Mouse (Mus musculus) midbrain, embryonic 15.5 days (tissue): ENCODE data around the gene Pdap1. TPM values are rescaled to one million over a fixed set of nuclear protein-coding genes. Genes with fewer than 3 reads are reported as not detected.

Experiments used
- ATAC-seq: fragments of 200-750 bp; cut with Nextera tagmentation; replicated peaks from 2 replicates; pipeline ENCODE4 v1.8.0; 2017; ENCODE audit warnings: moderate TSS enrichment
- H3K27ac ChIP-seq: fragments of 300-500 bp; sonication (generic); 2 replicates; pipeline ENCODE4 v1.5.1; 2015; ENCODE audit warnings: mild to moderate bottlenecking, inconsistent platforms
- H3K27me3 ChIP-seq: fragments of 300-500 bp; sonication (generic); replicated peaks from 2 replicates; pipeline ENCODE4 v1.6.1; 2015; ENCODE audit warnings: inconsistent platforms
- H3K36me3 ChIP-seq: fragments of 300-500 bp; sonication (generic); replicated peaks from 2 replicates; pipeline ENCODE4 v1.6.1; 2015; ENCODE audit warnings: inconsistent platforms
- H3K4me1 ChIP-seq: fragments of 300-500 bp; sonication (generic); 2 replicates; pipeline ENCODE4 v1.6.1; 2015; ENCODE audit warnings: inconsistent platforms
- H3K4me2 ChIP-seq: fragments of 300-500 bp; sonication (generic); 2 replicates; pipeline ENCODE4 v1.6.1; 2015; ENCODE audit warnings: inconsistent platforms, mild to moderate bottlenecking, moderate library complexity
- H3K4me3 ChIP-seq: fragments of 300-500 bp; sonication (generic); 2 replicates; pipeline ENCODE4 v1.5.1; 2015; ENCODE audit warnings: mild to moderate bottlenecking, inconsistent platforms
- H3K9ac ChIP-seq: fragments of 300-500 bp; sonication (generic); 2 replicates; pipeline ENCODE4 v1.6.1; 2015; ENCODE audit warnings: mild to moderate bottlenecking, inconsistent platforms
- H3K9me3 ChIP-seq: fragments of 300-500 bp; sonication (generic); 2 replicates; pipeline ENCODE4 v1.6.1; 2016; ENCODE audit warnings: inconsistent platforms
- WGBS: fragments of 180-500 bp; shearing (Covaris S2); methylation state at CpG from one replicate; pipeline ENCODE4 v1.1.7; 2015; ENCODE audit warnings: mixed read lengths; 5-methylcytosine and 5-hydroxymethylcytosine counted together
- polyA plus RNA-seq: library from polyadenylated mRNA; unstranded; fragments of >200 nt; fragmentation: Nextera tagmentation; extraction: Ambion mirVana; gene quantifications from 2 replicates; pipeline ENCODE4 v1.2.1, GENCODE M21; 2015

The Pdap1 gene
- polyA plus RNA-seq: 102 and 117 TPM in 2 replicates

- peak; percentile 94 for ATAC-seq
These were observed at the start of gene Pdap1, which contains the start of gene Bud31 for GRCm38 (mm10) chr5:145139571-145140519. Pdap1 (minus strand) TSS chr5:145140238. Bud31 (plus strand) TSS chr5:145140362.

GRCm38 (mm10) chr5:145189416-145189815 is 49.4 kb upstream of the Pdap1 start:
- Histone ChIP-seq H3K9ac (no peak overlapping the region), H3K27ac (no peak overlapping the region), H3K27me3 (no peaks in the 10 kb centered on the region), H3K4me1 (peaks cover 24% of the 10 kb centered on the region), H3K36me3 (peaks cover 23% of the 10 kb centered on the region), H3K9me3 (no peaks in the 10 kb centered on the region), H3K4me3 (no peak overlapping the region), H3K4me2 (peak overlapping the region; percentile 69; the same call in 1 of the 2 replicates)
- whole genome bisulfite sequencing: 95% methylated on average over 6 of the region's 6 CpGs
- ATAC-seq: no peak

More at GRCm38 (mm10) chr5:145139571-145140519, at the start of gene Pdap1, which contains the start of gene Bud31:
- peaks cover 27% of the 10 kb centered on the region for H3K4me1 ChIP-seq
- no peaks in the 10 kb centered on the region for H3K27me3 ChIP-seq
- peaks cover 27% of the 10 kb centered on the region for H3K36me3 ChIP-seq
- no peaks in the 10 kb centered on the region for H3K9me3 ChIP-seq
- peak within 1 kb of the TSS; percentile 84 for H3K4me2 ChIP-seq
- peak within 1 kb of the TSS; percentile 88 for H3K9ac ChIP-seq
- WGBS: under 1% methylated on average over 82 of the region's 84 CpGs
- peak within 1 kb of the TSS; percentile 96 for H3K27ac ChIP-seq
- peak within 1 kb of the TSS; percentile 87 for H3K4me3 ChIP-seq

GRCm38 (mm10) chr5:145185244-145185643 is 45.2 kb upstream of the Pdap1 start:
- no peaks in the 10 kb centered on the region for H3K27me3 ChIP-seq
- H3K27ac ChIP-seq: no peak overlapping the region
- H3K4me3 ChIP-seq: no peak overlapping the region
- peaks cover 59% of the 10 kb centered on the region for H3K36me3 ChIP-seq
- no peaks in the 10 kb centered on the region for H3K9me3 ChIP-seq
- 92% methylated on average over 2 of the region's 2 CpGs for whole genome bisulfite sequencing
- peaks cover 12% of the 10 kb centered on the region for H3K4me1 ChIP-seq
- ATAC-seq: no peak
- no peak overlapping the region for H3K9ac ChIP-seq
- no peak overlapping the region for H3K4me2 ChIP-seq

GRCm38 (mm10) chr5:145178461-145178980 is 38.5 kb upstream of the Pdap1 start:
- WGBS: 87% methylated on average over 18 of the region's 18 CpGs
- Histone ChIP-seq H3K9ac (no peak overlapping the region), H3K4me3 (no peak overlapping the region), H3K27me3 (no peaks in the 10 kb centered on the region), H3K4me1 (no peaks in the 10 kb centered on the region), H3K4me2 (no peak overlapping the region), H3K9me3 (no peaks in the 10 kb centered on the region), H3K27ac (no peak overlapping the region), H3K36me3 (peaks cover 75% of the 10 kb centered on the region)
- ATAC-seq: no peak

- peak overlapping the region; percentile 80 for H3K4me2 ChIP-seq
- H3K9ac ChIP-seq: peak overlapping the region; percentile 62
- peak; percentile 80 for ATAC-seq
- peak overlapping the region; percentile 76 for H3K27ac ChIP-seq
- no peaks in the 10 kb centered on the region for H3K27me3 ChIP-seq
- under 1% methylated on average over 28 of the region's 28 CpGs for WGBS
- no peaks in the 10 kb centered on the region for H3K9me3 ChIP-seq
- peaks cover 8% of the 10 kb centered on the region for H3K36me3 ChIP-seq
- peaks cover 32% of the 10 kb centered on the region for H3K4me1 ChIP-seq
- peak overlapping the region; percentile 66 for H3K4me3 ChIP-seq
These were observed 27.2 kb upstream of the Pdap1 start for GRCm38 (mm10) chr5:145167306-145167661.

- WGBS: under 1% methylated on average over 48 of the region's 51 CpGs
- Histone ChIP-seq H3K4me1 (peaks cover 32% of the 10 kb centered on the region), H3K4me3 (peak within 1 kb of the TSS; percentile 66), H3K27ac (peak within 1 kb of the TSS; percentile 76), H3K9ac (peak within 1 kb of the TSS; percentile 62), H3K36me3 (peaks cover 9% of the 10 kb centered on the region), H3K4me2 (peak within 1 kb of the TSS; percentile 80), H3K9me3 (no peaks in the 10 kb centered on the region), H3K27me3 (no peaks in the 10 kb centered on the region)
- peak; percentile 94 for ATAC-seq
These were observed 26.7 kb upstream of the Pdap1 start, which contains the start of the genes Ptcd1 and Cpsf4 for GRCm38 (mm10) chr5:145166536-145167305. Ptcd1 (minus strand) TSS chr5:145167108. Cpsf4 (plus strand) TSS chr5:145167213.

- H3K27me3 ChIP-seq: no peaks in the 10 kb centered on the region
- ATAC-seq: no peak
- WGBS: 92% methylated on average over 15 of the region's 15 CpGs
These were observed 25.1 kb upstream of the Pdap1 start for GRCm38 (mm10) chr5:145165184-145165583.

GRCm38 (mm10) chr5:145164710-145165109 is 24.7 kb upstream of the Pdap1 start:
- no peak for ATAC-seq
- Histone ChIP-seq H3K36me3 (peaks cover 20% of the 10 kb centered on the region), H3K9ac (no peak overlapping the region), H3K4me3 (no peak overlapping the region), H3K4me1 (peaks cover 32% of the 10 kb centered on the region), H3K4me2 (no peak overlapping the region), H3K27ac (no peak overlapping the region), H3K27me3 (no peaks in the 10 kb centered on the region), H3K9me3 (no peaks in the 10 kb centered on the region)
- WGBS: 76% methylated on average over 3 of the region's 3 CpGs

More at GRCm38 (mm10) chr5:145165184-145165583, 25.1 kb upstream of the Pdap1 start:
- Histone ChIP-seq H3K36me3 (peaks cover 16% of the 10 kb centered on the region), H3K9ac (no peak overlapping the region), H3K9me3 (no peaks in the 10 kb centered on the region), H3K27ac (no peak overlapping the region), H3K4me3 (no peak overlapping the region), H3K4me1 (peaks cover 32% of the 10 kb centered on the region), H3K4me2 (no peak overlapping the region)

- Histone ChIP-seq H3K36me3 (peaks cover 39% of the 10 kb centered on the region), H3K4me1 (peaks cover 16% of the 10 kb centered on the region), H3K4me2 (no peak overlapping the region), H3K27ac (no peak overlapping the region), H3K9ac (no peak overlapping the region), H3K4me3 (no peak overlapping the region), H3K9me3 (no peaks in the 10 kb centered on the region), H3K27me3 (no peaks in the 10 kb centered on the region)
- 94% methylated on average over 14 of the region's 14 CpGs for WGBS
- ATAC-seq: no peak
These were observed 21.3 kb upstream of the Pdap1 start for GRCm38 (mm10) chr5:145161361-145161760.

- Histone ChIP-seq H3K36me3 (peaks cover 69% of the 10 kb centered on the region), H3K4me2 (no peak overlapping the region), H3K9ac (no peak overlapping the region), H3K27me3 (no peaks in the 10 kb centered on the region), H3K27ac (no peak overlapping the region), H3K4me1 (no peaks in the 10 kb centered on the region), H3K4me3 (no peak overlapping the region), H3K9me3 (no peaks in the 10 kb centered on the region)
- no peak for ATAC-seq
- 92% methylated on average over 5 of the region's 5 CpGs for WGBS
These were observed 12.7 kb upstream of the Pdap1 start for GRCm38 (mm10) chr5:145152690-145153089.

GRCm38 (mm10) chr5:145149294-145149693 is 9.3 kb upstream of the Pdap1 start:
- peaks cover 78% of the 10 kb centered on the region for H3K36me3 ChIP-seq
- no peaks in the 10 kb centered on the region for H3K9me3 ChIP-seq
- ATAC-seq: no peak
- no peaks in the 10 kb centered on the region for H3K27me3 ChIP-seq
- no peak overlapping the region for H3K4me3 ChIP-seq
- no peak overlapping the region for H3K4me2 ChIP-seq
- no peak overlapping the region for H3K9ac ChIP-seq
- no peak overlapping the region for H3K27ac ChIP-seq
- H3K4me1 ChIP-seq: no peaks in the 10 kb centered on the region
- 96% methylated on average over 6 of the region's 6 CpGs for WGBS

- Histone ChIP-seq H3K4me2 (no peak overlapping the region), H3K4me3 (no peak overlapping the region), H3K9me3 (no peaks in the 10 kb centered on the region), H3K36me3 (peaks cover 76% of the 10 kb centered on the region), H3K27me3 (no peaks in the 10 kb centered on the region), H3K27ac (no peak overlapping the region), H3K4me1 (no peaks in the 10 kb centered on the region), H3K9ac (no peak overlapping the region)
- WGBS: 96% methylated on average over 5 of the region's 5 CpGs
- ATAC-seq: no peak
These were observed 7.7 kb upstream of the Pdap1 start for GRCm38 (mm10) chr5:145147748-145148147.
